Mouse (Mus musculus): ENCODE results near the gene Disp2.
A peak's percentile ranks its signal among the peaks of the same experiment; 100 is the strongest.

Disp2 gene

GRCm38 (mm10) chr2:118786525-118786924 lies 7.0 kb downstream of the Disp2 start:
- DNase-seq (ENCODE audit: extremely low spot score), result no peak

- no peak for DNase-seq (ENCODE audit: extremely low spot score)
Measured at GRCm38 (mm10) chr2:118789501-118789900, 10.0 kb downstream of the Disp2 start.

GRCm38 (mm10) chr2:118790221-118790550 lies 10.7 kb downstream of the Disp2 start:
- DNase-seq (ENCODE audit: extremely low spot score), result no peak

GRCm38 (mm10) chr2:118790551-118791525 lies 11.3 kb downstream of the Disp2 start:
- DNase-seq (ENCODE audit: extremely low spot score), result peak; percentile 68

- DNase-seq (ENCODE audit: extremely low spot score), result no peak
Measured at GRCm38 (mm10) chr2:118791591-118792258, 12.2 kb downstream of the Disp2 start.

GRCm38 (mm10) chr2:118792259-118792613 lies 12.7 kb downstream of the Disp2 start:
- DNase-seq (ENCODE audit: extremely low spot score), result no peak

GRCm38 (mm10) chr2:118793636-118794035 lies 14.1 kb downstream of the Disp2 start:
- no peak for DNase-seq (ENCODE audit: extremely low spot score)

GRCm38 (mm10) chr2:118802542-118803118 lies 23.1 kb downstream of the Disp2 start:
- no peak for DNase-seq (ENCODE audit: extremely low spot score)

GRCm38 (mm10) chr2:118804474-118804873 lies 25.0 kb downstream of the Disp2 start:
- no peak for DNase-seq (ENCODE audit: extremely low spot score)

- no peak for DNase-seq (ENCODE audit: extremely low spot score)
Measured at GRCm38 (mm10) chr2:118805137-118805536, 25.6 kb downstream of the Disp2 start.

- DNase-seq (ENCODE audit: extremely low spot score), result no peak
Measured at GRCm38 (mm10) chr2:118805756-118806155, 26.2 kb downstream of the Disp2 start.

GRCm38 (mm10) chr2:118806860-118807259 lies 27.3 kb downstream of the Disp2 start:
- DNase-seq (ENCODE audit: extremely low spot score), result no peak

GRCm38 (mm10) chr2:118810861-118811260 lies 31.3 kb downstream of the Disp2 start:
- DNase-seq (ENCODE audit: extremely low spot score), result no peak

GRCm38 (mm10) chr2:118812724-118813123 lies 33.2 kb downstream of the Disp2 start:
- no peak for DNase-seq (ENCODE audit: extremely low spot score)

- DNase-seq (ENCODE audit: extremely low spot score), result peak; percentile 91
Measured at GRCm38 (mm10) chr2:118813981-118814836, 34.7 kb downstream of the Disp2 start, which contains the start of gene Knstrn. Gene Knstrn, plus strand, starts transcription at chr2:118814003.

GRCm38 (mm10) chr2:118822800-118823199 lies 43.3 kb downstream of the Disp2 start:
- DNase-seq (ENCODE audit: extremely low spot score), result no peak

- DNase-seq (ENCODE audit: extremely low spot score), result no peak
Measured at GRCm38 (mm10) chr2:118824396-118824795, 44.9 kb downstream of the Disp2 start.

GRCm38 (mm10) chr2:118829096-118829495 lies 49.6 kb downstream of the Disp2 start:
- no peak for DNase-seq (ENCODE audit: extremely low spot score)

- no peak for DNase-seq (ENCODE audit: extremely low spot score)
Measured at GRCm38 (mm10) chr2:118834061-118834460, 54.5 kb downstream of the Disp2 start.

GRCm38 (mm10) chr2:118835115-118835514 lies 55.6 kb downstream of the Disp2 start:
- no peak for DNase-seq (ENCODE audit: extremely low spot score)

- DNase-seq (ENCODE audit: extremely low spot score), result no peak
Measured at GRCm38 (mm10) chr2:118838330-118838729, 58.8 kb downstream of the Disp2 start.

- no peak for DNase-seq (ENCODE audit: extremely low spot score)
Measured at GRCm38 (mm10) chr2:118841186-118841585, 61.7 kb downstream of the Disp2 start.
